Mouse (Mus musculus): ENCODE results near the gene Gm20388.

- TF ChIP-seq CTCF (IDR thresholded peaks at IDR 0.05; ENCODE audit: low read depth, low read length) (no peak), EP300 (IDR thresholded peaks at IDR 0.05; ENCODE audit: insufficient read depth, low read depth, low read length) (no peak), POLR2A (IDR thresholded peaks at IDR 0.05; ENCODE audit: insufficient read depth, low read length) (no peak)
Observed at GRCm38 (mm10) chr8:121613419-121613818, 1702.8 kb downstream of the Gm20388 start.

All from ES-Bruce4 (cell line).